Mouse (Mus musculus): ENCODE measurements around the gene BC048671. TPM values are rescaled to one million over a fixed set of nuclear protein-coding genes. Genes with fewer than 3 reads are reported as not detected.

BC048671 gene
- polyA plus RNA-seq (2015; fragmentation: Nextera tagmentation; extraction: Ambion mirVana), result not detected in 2 replicates

- no peak within 1 kb of the TSS for H3K27ac ChIP-seq
- 88% methylated on average over 1 of the region's 1 CpGs for WGBS (ENCODE audit: insufficient replicate concordance)
- ATAC-seq (ENCODE audit: low read depth), result no peak
- H3K27me3 ChIP-seq, result no peaks in the 10 kb centered on the region
- no peak within 1 kb of the TSS for H3K9ac ChIP-seq
- H3K4me3 ChIP-seq (replicated peaks), result no peak within 1 kb of the TSS
- H3K9me3 ChIP-seq (replicated peaks), result 0 out of 2 replicates have a peak, but pooled peaks cover 2% of the 10 kb centered on the region
- H3K36me3 ChIP-seq, result no peaks in the 10 kb centered on the region
- no peaks in the 10 kb centered on the region for H3K4me1 ChIP-seq (replicated peaks)
- no peak for DNase-seq
- H3K4me2 ChIP-seq, result no peak within 1 kb of the TSS
These were observed at the start of gene BC048671 for GRCm38 (mm10) chr6:90300919-90301318. Gene BC048671 (plus strand): TSS chr6:90301219.

GRCm38 (mm10) chr6:90288265-90288664, 12.8 kb upstream of the BC048671 start:
- Histone ChIP-seq H3K9me3 (replicated peaks) (0 out of 2 replicates have a peak, but pooled peaks cover 2% of the 10 kb centered on the region), H3K4me3 (replicated peaks) (no peak overlapping the region), H3K27ac (no peak overlapping the region), H3K4me1 (replicated peaks) (no peaks in the 10 kb centered on the region), H3K27me3 (no peaks in the 10 kb centered on the region), H3K36me3 (no peaks in the 10 kb centered on the region), H3K4me2 (no peak overlapping the region), H3K9ac (no peak overlapping the region)
- DNase-seq (no peak), ATAC-seq (ENCODE audit: low read depth) (no peak)
- WGBS (ENCODE audit: insufficient replicate concordance), result 44% methylated on average over 12 of the region's 12 CpGs

GRCm38 (mm10) chr6:90306315-90306975, 5.4 kb downstream of the BC048671 start:
- WGBS (ENCODE audit: insufficient replicate concordance), result 62% methylated on average over 6 of the region's 6 CpGs

GRCm38 (mm10) chr6:90308839-90309778, 8.1 kb downstream of the BC048671 start:
- ATAC-seq (ENCODE audit: low read depth) (no peak), DNase-seq (no peak)
- Histone ChIP-seq H3K9me3 (replicated peaks) (peaks cover 11% of the 10 kb centered on the region; the same call in 1 of the 2 replicates), H3K27me3 (no peaks in the 10 kb centered on the region), H3K4me2 (no peak overlapping the region), H3K27ac (no peak overlapping the region), H3K9ac (no peak overlapping the region), H3K4me1 (replicated peaks) (no peaks in the 10 kb centered on the region), H3K4me3 (replicated peaks) (no peak overlapping the region), H3K36me3 (peaks cover 16% of the 10 kb centered on the region)
- WGBS (ENCODE audit: insufficient replicate concordance), result 74% methylated on average over 87 of the region's 87 CpGs

More at GRCm38 (mm10) chr6:90306315-90306975, 5.4 kb downstream of the BC048671 start:
- H3K9ac ChIP-seq, result no peak overlapping the region
- no peaks in the 10 kb centered on the region for H3K27me3 ChIP-seq
- DNase-seq, result no peak
- 0 out of 2 replicates have a peak overlapping the region, but pooled peaks have one; percentile 14 for H3K27ac ChIP-seq
- no peak overlapping the region for H3K4me3 ChIP-seq (replicated peaks)
- peaks cover 14% of the 10 kb centered on the region for H3K36me3 ChIP-seq
- H3K9me3 ChIP-seq (replicated peaks), result peaks cover 11% of the 10 kb centered on the region; the same call in 1 of the 2 replicates
- no peak overlapping the region for H3K4me2 ChIP-seq
- ATAC-seq (ENCODE audit: low read depth), result peak; percentile 55
- no peaks in the 10 kb centered on the region for H3K4me1 ChIP-seq (replicated peaks)

- ATAC-seq (ENCODE audit: low read depth), result no peak
- Histone ChIP-seq H3K9ac (no peak overlapping the region), H3K4me3 (replicated peaks) (no peak overlapping the region), H3K27ac (no peak overlapping the region), H3K36me3 (peaks cover 13% of the 10 kb centered on the region; the same call in 1 of the 2 replicates), H3K4me1 (replicated peaks) (peaks cover 10% of the 10 kb centered on the region), H3K9me3 (replicated peaks) (no peaks in the 10 kb centered on the region; the same call in 1 of the 2 replicates), H3K4me2 (no peak overlapping the region), H3K27me3 (no peaks in the 10 kb centered on the region)
- no peak for DNase-seq
- 60% methylated on average over 5 of the region's 5 CpGs for WGBS (ENCODE audit: insufficient replicate concordance)
These were observed 14.9 kb downstream of the BC048671 start for GRCm38 (mm10) chr6:90315961-90316360.

GRCm38 (mm10) chr6:90317510-90318258, 16.7 kb downstream of the BC048671 start:
- no peak overlapping the region for H3K27ac ChIP-seq
- 50% methylated on average over 2 of the region's 2 CpGs for WGBS (ENCODE audit: insufficient replicate concordance)
- no peaks in the 10 kb centered on the region for H3K9me3 ChIP-seq (replicated peaks)
- H3K4me3 ChIP-seq (replicated peaks), result no peak overlapping the region
- ATAC-seq (ENCODE audit: low read depth), result no peak
- H3K9ac ChIP-seq, result no peak overlapping the region
- no peaks in the 10 kb centered on the region for H3K27me3 ChIP-seq
- H3K36me3 ChIP-seq, result peaks cover 10% of the 10 kb centered on the region; the same call in 1 of the 2 replicates
- no peak for DNase-seq
- no peak overlapping the region for H3K4me2 ChIP-seq
- peaks cover 25% of the 10 kb centered on the region for H3K4me1 ChIP-seq (replicated peaks)

GRCm38 (mm10) chr6:90319019-90319418, 18.0 kb downstream of the BC048671 start:
- Histone ChIP-seq H3K4me3 (replicated peaks) (no peak overlapping the region), H3K27ac (no peak overlapping the region; the same call in 1 of the 2 replicates), H3K27me3 (no peaks in the 10 kb centered on the region), H3K4me1 (replicated peaks) (peaks cover 25% of the 10 kb centered on the region), H3K36me3 (peaks cover 10% of the 10 kb centered on the region; the same call in 1 of the 2 replicates), H3K9me3 (replicated peaks) (no peaks in the 10 kb centered on the region), H3K4me2 (no peak overlapping the region), H3K9ac (no peak overlapping the region)
- 68% methylated on average over 2 of the region's 2 CpGs for WGBS (ENCODE audit: insufficient replicate concordance)
- no peak for ATAC-seq (ENCODE audit: low read depth)
- no peak for DNase-seq

GRCm38 (mm10) chr6:90319475-90320191, 18.6 kb downstream of the BC048671 start:
- WGBS (ENCODE audit: insufficient replicate concordance), result 60% methylated on average over 7 of the region's 7 CpGs
- no peaks in the 10 kb centered on the region for H3K9me3 ChIP-seq (replicated peaks)
- peaks cover 10% of the 10 kb centered on the region; the same call in 1 of the 2 replicates for H3K36me3 ChIP-seq
- ATAC-seq (ENCODE audit: low read depth) (no peak), DNase-seq (no peak)
- no peak overlapping the region for H3K4me3 ChIP-seq (replicated peaks)
- H3K4me1 ChIP-seq (replicated peaks), result peaks cover 25% of the 10 kb centered on the region
- no peaks in the 10 kb centered on the region for H3K27me3 ChIP-seq
- H3K27ac ChIP-seq, result peak overlapping the region; percentile 63; the same call in 1 of the 2 replicates
- no peak overlapping the region for H3K9ac ChIP-seq
- H3K4me2 ChIP-seq, result no peak overlapping the region

- ATAC-seq (ENCODE audit: low read depth) (peak; percentile 72), DNase-seq (no peak)
- H3K9ac ChIP-seq, result no peak overlapping the region
- no peak overlapping the region for H3K4me3 ChIP-seq (replicated peaks)
- H3K27ac ChIP-seq, result peak overlapping the region; percentile 72
- 46% methylated on average over 5 of the region's 5 CpGs for WGBS (ENCODE audit: insufficient replicate concordance)
- H3K4me2 ChIP-seq, result no peak overlapping the region
- H3K27me3 ChIP-seq, result 0 out of 2 replicates have a peak, but pooled peaks cover 6% of the 10 kb centered on the region
- H3K36me3 ChIP-seq, result peaks cover 10% of the 10 kb centered on the region; the same call in 1 of the 2 replicates
- H3K9me3 ChIP-seq (replicated peaks), result no peaks in the 10 kb centered on the region
- peaks cover 29% of the 10 kb centered on the region for H3K4me1 ChIP-seq (replicated peaks)
These were observed 19.4 kb downstream of the BC048671 start for GRCm38 (mm10) chr6:90320429-90320828.

- no peak for ATAC-seq (ENCODE audit: low read depth)
- H3K4me2 ChIP-seq, result no peak overlapping the region
- 33% methylated on average over 4 of the region's 4 CpGs for WGBS (ENCODE audit: insufficient replicate concordance)
These were observed 20.8 kb downstream of the BC048671 start for GRCm38 (mm10) chr6:90321811-90322210.

More at GRCm38 (mm10) chr6:90321811-90322210, 20.8 kb downstream of the BC048671 start:
- H3K9me3 ChIP-seq (replicated peaks), result no peaks in the 10 kb centered on the region
- peaks cover 32% of the 10 kb centered on the region for H3K4me1 ChIP-seq (replicated peaks)
- no peak overlapping the region for H3K4me3 ChIP-seq (replicated peaks)
- no peak overlapping the region for H3K9ac ChIP-seq
- H3K36me3 ChIP-seq, result no peaks in the 10 kb centered on the region
- DNase-seq, result no peak
- 0 out of 2 replicates have a peak, but pooled peaks cover 6% of the 10 kb centered on the region for H3K27me3 ChIP-seq
- H3K27ac ChIP-seq, result peak overlapping the region; percentile 72
